Mouse (Mus musculus) lung, adult 18-20 months (tissue): ENCODE measurements around the gene En1.

ENCODE experiments used
- DNase-seq, 2 experiments: peaks; one replicate each; pipeline ENCODE4 v3.0.0; 2022; ENCODE audit warnings: mixed read lengths in 2 of 2

Gene En1

DNA sequence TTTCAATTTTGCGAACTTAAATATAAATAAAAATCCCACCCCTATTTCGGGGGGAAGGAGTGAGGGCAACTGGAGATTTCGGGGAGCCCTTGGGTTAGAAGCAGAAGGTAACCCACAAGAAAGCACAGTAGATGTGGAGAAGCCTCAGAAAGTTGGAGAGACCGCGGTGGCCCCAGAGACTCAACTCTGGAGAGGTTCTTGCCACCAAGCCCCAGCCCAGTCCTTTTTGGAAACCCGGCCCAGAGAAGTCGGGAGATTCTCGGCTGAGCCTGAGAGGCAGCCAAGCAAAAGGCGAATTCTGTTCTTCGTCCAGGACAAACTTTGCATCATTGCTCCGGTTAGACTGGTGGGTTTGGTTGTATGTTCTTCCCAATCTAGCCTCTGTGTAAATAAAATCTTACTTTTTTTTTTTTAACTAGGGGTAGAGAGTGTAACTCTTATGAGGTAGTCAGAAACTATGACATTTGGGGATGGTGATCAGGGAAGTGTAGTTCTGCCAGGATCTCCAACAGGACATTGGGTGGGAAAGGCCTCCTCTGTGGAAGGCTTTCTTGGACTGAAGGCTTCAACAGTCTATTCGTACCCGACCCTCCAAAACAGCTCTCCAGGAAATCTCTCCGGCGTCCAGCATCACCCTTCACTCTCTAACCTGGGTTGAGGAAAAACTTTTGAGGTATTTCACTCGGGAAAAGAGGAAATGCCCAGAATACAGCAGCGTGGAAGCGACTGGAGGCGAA is 1.5 kb upstream of the En1 start:
- no peak for DNase-seq

DNA sequence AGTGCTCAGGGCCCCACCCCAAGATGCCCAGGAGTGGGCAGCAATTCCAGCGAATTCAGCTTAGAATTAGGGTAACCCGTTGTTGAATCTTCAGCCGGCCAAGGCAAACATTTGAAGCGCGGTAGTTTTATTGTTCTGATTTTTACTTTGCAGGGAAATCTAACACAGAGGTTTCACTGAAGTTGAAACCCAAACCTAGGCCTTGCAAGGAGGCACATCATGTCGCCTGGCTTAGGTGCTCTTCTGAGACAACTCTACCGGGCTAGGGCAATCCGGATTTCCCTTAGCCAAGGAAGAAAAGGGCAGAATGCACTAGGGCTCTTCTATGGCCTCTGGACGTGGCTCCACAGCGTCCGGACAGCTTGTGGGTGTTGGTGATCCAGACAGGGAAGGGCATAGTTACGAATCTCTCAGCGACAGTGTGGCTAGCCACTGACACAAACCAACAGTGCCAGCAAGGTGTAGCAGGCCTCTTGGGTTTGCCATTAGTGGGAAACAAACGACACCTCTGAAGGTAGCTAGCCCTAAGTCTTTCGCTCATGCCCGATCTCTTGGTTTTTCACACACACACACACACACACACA is 873 bp upstream of the En1 start:
- DNase-seq: no peak

DNA sequence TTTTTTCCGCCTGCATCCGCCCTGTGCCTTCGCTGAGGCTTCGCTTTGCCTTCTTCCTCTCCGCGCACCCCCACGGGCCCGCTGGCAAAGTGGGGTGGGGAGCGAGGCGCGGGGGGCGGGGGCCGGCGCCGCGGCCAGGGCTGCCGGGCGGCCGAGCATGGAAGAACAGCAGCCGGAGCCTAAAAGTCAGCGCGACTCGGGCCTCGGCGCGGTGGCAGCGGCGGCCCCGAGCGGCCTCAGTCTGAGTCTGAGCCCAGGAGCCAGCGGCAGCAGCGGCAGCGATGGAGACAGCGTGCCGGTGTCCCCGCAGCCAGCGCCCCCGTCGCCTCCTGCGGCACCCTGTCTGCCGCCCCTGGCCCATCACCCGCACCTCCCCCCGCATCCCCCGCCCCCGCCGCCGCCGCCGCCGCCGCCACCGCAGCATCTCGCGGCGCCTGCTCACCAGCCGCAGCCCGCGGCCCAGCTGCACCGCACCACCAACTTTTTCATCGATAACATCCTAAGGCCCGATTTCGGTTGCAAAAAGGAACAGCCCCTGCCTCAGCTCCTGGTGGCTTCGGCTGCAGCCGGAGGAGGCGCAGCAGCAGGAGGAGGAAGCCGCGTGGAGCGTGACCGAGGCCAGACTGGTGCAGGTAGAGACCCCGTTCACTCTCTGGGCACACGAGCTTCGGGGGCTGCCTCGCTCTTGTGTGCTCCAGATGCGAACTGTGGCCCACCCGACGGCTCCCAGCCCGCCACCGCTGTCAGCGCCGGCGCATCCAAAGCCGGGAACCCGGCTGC is 848 bp downstream of the En1 start:
- DNase-seq: no peak

DNA sequence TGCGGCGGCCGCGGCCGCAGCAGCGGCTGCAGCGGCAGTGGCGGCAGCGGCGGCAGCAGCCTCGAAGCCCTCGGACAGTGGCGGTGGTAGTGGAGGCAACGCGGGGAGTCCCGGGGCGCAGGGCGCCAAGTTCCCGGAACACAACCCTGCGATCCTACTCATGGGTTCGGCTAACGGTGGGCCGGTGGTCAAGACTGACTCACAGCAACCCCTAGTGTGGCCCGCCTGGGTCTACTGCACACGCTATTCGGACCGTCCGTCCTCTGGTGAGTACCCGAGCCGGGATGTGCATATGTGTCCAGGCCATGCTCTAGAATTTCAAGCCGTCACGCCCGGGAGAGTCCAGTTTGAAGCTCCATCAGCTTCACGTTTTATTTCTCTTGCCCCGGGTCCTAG is 1.4 kb downstream of the En1 start:
- DNase-seq: no peak

DNA sequence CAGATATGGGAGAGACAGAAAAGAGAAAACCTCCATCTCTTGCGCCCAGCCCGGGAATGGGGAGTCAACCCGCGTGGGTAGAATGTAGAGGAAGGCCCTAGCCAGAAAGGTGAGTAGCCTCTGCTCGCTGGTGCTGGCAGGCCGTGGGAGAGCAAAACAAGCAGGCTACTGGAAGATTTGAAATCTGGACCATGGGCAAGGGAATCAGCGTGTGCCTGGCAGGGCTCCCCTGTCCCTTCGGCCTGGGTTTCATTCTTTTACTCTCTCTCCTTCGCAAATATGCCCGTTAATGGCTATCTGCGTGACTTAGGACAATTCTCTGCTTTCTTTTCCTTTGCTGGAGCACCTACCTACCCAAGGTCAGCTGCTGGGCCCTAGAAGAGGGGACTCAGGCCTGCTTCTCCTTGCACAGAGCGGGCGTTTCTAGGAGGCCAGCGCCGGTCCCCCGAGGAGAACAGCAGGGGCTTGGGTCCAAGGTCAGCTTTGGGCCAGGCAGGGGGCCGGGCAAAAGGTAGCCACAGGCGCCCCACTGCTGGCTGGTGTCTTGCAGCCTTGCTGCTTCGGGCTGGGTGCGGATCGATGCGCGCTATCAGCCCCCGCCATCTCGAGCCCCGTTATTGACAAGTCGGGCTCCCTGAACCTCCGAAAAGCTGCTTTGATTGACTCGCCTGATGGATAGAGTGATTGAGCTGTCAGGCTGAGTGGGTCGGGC is 2.4 kb downstream of the En1 start:
- no peak for DNase-seq

DNA sequence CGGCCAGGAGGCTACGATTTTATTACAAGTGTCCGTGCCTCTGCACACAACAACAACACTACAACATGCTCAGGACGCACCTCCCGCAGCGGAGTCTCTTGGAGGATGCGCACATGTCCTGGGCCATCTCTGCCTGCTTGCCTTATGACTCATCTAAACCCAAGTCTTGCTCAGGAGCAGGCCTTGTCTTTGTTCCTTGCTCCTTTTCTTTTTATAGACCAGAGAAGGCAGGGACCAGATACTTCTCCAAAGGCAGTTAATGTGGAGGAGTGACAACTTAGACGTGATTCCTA is 2.9 kb downstream of the En1 start:
- DNase-seq: no peak

DNA sequence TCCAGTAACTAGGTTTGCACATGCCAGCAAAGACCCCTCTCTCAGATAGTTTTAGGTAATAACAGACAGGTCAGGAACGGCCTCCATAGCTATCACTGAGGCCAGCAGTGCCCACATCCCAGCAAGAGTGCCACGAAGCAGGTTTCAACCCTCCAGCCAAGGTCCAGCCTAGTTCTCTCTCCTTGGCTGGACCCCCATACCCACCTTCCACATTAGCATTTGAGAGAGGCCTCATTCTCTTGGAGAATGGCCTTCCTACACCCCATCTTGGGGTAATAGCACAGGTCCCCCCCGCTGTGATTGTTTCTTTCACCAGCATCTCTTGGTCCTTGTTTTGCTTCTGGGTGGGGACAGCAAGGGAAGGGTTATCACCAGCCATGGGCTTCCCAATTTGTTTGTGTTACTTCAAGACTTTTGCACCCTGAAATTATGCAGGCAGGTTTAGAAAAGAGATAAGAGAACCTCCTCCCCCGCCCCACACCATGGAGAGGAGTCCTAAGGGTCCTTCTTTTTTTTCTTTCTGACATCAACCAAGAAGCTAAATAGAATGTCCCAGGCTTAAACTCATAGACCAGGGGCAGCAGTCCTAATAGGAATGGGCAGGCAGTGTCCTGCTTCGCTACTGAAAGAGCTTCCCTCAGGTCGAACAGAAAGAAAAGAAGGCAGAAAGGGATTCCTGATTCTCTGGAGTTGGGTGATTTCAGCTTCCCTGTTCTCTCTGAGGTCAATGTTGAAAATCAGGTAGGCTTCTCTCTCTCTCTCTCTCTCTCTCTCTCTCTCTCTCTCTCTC is 3.5 kb downstream of the En1 start:
- no peak for DNase-seq

DNA sequence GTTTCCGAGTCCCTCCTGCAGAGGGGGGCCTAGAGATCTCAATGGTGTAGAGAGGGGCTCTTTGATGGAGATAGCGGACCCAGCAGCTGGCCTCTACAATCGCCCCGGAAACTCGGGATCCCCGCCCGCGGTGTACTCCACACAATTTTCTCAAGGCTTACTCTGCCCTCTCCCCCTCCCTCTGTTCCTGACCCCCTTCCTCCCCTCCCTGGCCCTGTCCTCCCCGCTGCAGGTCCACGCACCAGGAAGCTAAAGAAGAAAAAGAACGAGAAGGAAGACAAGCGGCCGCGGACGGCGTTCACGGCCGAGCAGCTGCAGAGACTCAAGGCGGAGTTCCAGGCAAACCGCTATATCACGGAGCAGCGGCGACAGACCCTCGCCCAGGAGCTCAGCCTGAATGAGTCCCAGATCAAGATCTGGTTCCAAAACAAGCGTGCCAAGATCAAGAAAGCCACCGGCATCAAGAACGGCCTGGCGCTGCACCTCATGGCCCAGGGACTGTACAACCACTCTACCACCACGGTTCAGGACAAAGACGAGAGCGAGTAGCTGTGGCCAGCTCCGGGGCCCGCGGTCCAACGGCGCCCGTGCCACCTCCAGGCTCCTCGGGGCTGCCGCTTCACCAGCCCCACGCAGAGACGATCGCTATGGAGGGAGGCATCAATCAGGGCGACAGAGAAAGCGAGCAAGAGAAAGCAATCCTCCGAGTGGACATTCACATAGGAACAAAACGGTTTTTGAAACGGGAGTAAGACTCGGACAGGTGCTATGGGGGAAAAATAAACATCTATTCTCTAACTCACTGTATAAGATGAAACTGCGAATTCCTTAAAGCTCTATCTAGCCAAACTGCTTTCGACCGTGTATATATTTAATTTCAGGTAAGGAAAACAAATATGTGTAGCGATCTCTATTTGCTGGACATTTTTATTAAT is 4.7 kb downstream of the En1 start:
- DNase-seq: no peak

DNA sequence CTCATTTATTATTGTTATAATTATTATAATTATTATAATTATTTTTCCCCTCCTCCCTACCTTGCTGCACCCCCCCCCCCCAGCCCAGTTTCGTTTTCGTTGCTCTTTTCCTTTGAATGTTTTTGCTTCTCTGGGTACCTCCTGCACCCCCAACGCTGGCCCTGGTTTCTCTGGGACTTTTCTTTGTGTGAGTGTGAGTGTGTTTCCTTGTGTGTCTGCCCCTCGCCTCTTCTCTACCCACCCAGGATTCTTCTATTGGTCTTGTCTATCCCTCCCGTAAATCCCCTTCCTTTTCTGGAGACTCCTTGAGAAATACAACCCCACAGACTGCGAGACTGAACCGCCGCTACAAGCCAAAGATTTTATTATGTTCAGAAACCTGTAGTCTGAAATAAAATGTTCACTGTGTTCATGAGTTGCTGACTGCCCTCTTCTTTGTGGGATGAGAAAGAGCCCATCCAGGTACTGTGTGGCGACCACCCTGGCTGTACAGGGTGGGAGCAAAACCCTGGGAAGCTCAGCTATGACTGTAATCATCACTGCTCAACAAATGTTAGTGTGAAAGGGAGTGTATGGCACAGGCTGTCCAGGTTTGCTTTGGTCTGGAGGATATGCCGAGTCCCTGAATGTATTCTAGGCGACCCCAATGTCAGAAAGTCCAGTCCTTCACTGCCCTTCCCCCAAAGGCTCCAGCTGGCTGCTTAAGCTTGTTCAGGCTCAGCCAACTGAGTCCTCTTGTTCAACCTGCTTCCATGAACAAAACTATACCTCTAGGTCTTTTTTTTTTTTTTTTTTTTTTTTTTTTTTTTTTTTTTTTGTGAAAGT is 5.6 kb downstream of the En1 start:
- no peak for DNase-seq

DNA sequence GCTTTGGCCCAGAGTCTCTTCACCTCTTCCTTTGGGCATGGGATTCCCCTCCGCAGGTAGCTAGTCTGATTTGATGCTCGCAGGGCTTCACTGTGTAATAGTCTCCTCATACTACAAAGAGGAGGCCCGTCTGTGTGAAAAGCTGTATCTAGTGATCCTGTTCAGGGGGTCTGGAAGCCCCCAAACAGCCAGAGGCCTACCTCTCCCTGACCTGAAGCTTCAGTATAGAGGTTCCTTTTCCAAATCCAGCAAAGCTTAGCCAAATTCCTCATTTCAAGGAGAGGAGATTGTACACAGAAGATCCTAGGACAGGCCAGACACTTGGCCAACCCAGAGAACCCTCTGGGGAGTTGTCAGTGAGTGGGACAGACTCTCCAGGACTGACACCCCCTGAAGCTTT is 6.2 kb downstream of the En1 start:
- DNase-seq: no peak

GRCm38 (mm10) chr1:120609611-120610010 is 7.4 kb downstream of the En1 start:
- no peak for DNase-seq

DNA sequence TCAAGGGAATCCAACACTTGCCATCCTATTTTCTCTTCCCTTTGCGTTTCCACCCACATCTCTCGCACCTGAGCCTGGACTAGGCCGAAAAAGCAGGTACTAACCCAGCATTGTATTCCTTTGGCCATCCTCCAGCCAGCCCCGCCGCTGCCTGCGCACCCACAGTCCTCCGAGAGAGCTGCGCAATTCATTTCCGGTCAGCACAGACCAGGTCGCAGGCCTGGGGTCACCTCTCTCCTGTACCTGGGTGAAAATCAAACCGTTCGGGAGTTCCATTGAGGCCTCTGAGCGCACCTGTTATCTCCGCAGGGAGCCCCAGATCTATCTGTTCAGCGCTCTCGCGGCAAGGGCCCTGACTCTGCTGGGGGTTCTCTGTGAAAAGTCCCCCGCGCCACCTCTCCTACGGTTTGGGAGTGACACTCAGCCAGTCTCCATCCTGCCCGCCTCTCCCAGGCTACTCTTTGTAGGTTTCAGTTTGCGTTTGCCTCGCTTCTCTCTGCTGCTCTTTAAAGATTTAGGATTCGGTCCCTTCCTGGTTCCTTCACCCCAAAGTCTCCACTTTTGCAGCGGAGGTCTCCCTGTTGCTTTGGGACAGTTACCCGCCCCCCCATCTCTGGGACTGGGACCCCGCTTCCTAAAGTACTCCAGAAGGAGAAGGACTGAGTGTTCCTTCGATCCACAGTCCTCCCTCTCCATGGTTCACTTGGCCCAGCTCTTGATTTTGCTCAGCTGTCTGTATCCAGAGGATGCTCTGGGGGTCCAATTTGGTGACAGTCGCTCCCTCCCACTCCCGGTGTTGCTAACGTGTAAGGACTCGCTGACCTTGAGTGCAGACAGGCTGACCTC is 11.5 kb downstream of the En1 start:
- no peak for DNase-seq

DNA sequence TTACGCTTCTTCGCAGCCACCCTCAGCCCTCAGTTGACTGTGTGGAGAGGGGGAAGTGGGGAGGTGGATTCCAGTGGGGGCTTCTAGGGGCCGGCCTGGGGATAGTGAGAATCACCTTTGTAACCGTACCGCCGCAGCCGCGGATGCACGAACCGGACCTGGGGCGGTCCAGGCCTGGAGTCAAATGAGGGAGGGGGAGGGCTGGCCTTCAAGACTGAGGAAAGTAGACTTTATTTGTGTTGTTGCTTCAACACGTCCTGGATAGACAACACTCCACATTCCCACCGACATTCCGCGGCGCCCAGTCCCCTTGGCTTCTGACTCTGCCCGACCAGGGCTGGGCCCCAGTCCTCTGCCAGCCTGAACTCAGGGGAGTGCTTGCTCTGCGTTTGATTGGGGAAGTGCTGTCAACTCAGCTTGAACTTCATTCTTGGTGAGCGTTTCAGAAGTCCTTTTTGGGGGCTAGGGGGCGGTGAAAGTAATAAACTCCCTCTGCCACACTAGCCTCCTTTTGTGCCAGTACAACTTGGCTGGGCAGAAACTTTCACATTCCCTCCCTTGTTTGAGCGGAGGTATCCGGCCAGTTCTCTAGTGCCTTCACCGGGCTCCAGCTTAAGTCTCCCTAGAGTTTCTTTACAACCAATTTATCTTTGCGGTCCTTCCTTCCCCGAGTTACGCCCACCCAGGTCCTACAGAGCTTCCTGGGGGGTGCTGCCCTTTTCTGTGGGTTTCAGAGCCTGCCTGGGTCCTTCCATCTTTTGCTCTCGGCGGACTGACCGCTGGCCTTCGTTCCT is 12.3 kb downstream of the En1 start:
- no peak for DNase-seq

DNA sequence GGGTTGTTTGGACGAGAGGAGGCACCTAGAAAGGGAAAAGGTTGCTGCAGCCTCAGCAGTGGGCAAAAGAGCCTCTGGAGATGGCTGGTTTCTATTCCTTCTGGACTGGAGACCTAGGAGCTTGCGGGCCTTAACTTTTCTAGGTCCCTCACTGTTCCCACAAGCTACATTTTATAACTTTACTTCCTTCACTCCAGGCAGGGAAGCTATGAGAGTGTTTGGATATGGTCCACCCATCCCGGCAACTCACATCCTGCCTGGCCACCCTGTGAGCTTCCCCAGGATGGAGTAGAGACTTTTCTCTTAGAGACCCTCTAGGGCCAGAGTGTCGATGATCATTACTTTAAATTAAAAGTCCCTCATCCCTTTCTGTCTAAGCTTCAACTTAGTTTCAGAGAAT is 13.3 kb downstream of the En1 start:
- DNase-seq: no peak

DNA sequence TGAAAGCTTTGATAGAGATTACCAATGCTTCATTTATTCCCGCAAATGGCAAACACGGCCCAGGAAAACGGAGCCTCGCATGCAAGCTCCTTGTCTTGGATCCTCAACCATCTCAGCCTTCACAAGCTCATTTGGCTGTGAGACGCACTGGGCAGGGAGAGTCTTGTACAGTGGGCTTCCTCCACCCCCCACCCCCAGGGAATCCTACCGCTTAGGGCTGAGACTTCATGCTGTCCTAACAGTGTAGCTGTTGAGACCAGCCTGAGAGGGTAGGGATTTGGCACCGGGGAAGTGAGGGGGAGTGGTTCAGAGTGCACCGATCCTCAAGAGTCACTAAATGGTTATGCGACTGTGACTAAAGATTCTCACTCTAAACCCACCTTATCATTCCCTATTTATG is 13.7 kb downstream of the En1 start:
- DNase-seq: no peak

DNA sequence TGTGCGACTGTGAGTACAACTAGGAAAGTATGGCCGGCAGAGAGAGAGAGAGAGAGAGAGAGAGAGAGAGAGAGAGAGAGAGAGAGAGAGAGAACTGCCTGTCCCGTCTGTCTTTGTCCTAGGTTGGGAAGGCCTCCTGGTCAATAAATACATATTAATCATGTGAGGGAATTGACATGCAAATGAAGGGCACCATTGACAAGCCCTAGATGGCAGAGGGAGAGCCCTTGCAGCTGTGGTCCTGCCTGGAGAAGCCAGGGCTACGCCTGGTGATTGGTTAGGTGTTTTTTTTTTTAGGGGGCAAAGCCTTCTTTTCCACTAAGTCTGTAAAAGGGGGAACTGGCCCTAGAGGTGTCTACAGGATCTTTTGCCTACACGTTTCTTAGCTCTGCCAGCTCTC is 19.2 kb downstream of the En1 start:
- no peak for DNase-seq

- no peak for DNase-seq
Measured at GRCm38 (mm10) chr1:120626930-120627621, 24.9 kb downstream of the En1 start.

DNA sequence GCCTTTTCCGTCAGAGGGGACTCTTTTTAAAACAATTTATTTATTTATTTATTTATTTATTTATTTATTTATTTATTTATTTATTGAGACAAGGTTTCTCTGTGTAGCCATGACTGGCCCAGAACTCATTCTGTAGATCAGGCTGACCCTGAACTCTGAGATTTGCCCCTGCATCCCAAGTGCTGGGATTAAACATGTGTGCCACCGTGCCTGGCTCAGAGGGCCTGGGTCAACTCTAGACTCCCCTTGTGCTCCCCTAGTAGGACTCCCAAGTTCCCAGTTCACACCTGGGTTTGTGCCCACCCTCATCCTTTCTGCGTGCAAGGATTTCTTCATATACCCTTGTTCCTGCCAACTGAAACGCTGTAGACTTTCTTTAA is 25.4 kb downstream of the En1 start:
- no peak for DNase-seq
